Mouse (Mus musculus) ES-E14 (cell line): ENCODE data around the gene Zan.

Source experiments
- CHD2 ChIP-seq: IDR thresholded peaks from 2 replicates; pipeline ENCODE4 v1.6.1; 2014; ENCODE audit warnings: mild to moderate bottlenecking, low read depth, low read length, inconsistent platforms
- ZC3H11A ChIP-seq: IDR thresholded peaks from 2 replicates; pipeline ENCODE4 v1.6.1; 2012; ENCODE audit warnings: low read depth, mild to moderate bottlenecking, inconsistent platforms, low read length, borderline replicate concordance
- ZNF384 ChIP-seq: IDR thresholded peaks from 2 replicates; pipeline ENCODE4 v1.6.1; 2012; ENCODE audit warnings: low read depth, low read length, inconsistent platforms

DNA sequence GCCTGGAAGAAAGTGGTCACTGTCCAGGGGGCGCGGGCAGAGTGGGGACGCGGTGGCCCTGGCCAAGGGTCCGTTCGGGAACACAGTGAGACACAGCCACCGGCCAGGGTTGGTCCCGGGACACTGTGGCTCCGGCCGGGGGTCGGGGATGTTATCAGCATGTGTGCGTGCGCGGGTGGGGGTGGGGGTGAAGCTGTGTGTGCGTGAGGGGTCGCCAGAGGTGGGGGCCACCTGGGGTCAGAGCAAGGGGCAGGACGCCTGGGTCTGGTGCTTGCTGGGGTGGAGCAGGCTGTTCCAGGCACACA, 8.9 kb upstream of the Zan start:
- TF ChIP-seq ZNF384 (no peak), CHD2 (no peak), ZC3H11A (no peak)
